Mouse (Mus musculus) liver, embryonic 15.5 days (tissue): ENCODE measurements around the gene Efhd1. TPM values are rescaled to one million over a fixed set of nuclear protein-coding genes. Genes with fewer than 3 reads are reported as not detected.

ENCODE experiments used
- ATAC-seq: fragments of 200-750 bp; cut with Nextera tagmentation; 2 replicates; pipeline ENCODE4 v1.8.0; 2017; ENCODE audit warnings: moderate number of reproducible peaks, mild to moderate bottlenecking, moderate library complexity; ENCODE audit not compliant: insufficient read depth
- H3K27ac ChIP-seq: fragments of 300-500 bp; sonication (generic); replicated peaks from 2 replicates; pipeline ENCODE4 v1.5.1; 2015; ENCODE audit warnings: mild to moderate bottlenecking, inconsistent platforms
- H3K27me3 ChIP-seq: fragments of 300-500 bp; sonication (generic); 2 replicates; pipeline ENCODE4 v1.6.1; 2015; ENCODE audit warnings: mild to moderate bottlenecking, inconsistent platforms
- H3K36me3 ChIP-seq: fragments of 300-500 bp; sonication (generic); replicated peaks from 2 replicates; pipeline ENCODE4 v1.6.1; 2015; ENCODE audit warnings: moderate library complexity, mild to moderate bottlenecking, inconsistent platforms
- H3K4me1 ChIP-seq: fragments of 300-500 bp; sonication (generic); replicated peaks from 2 replicates; pipeline ENCODE4 v1.6.1; 2015; ENCODE audit warnings: inconsistent platforms
- H3K4me2 ChIP-seq: fragments of 300-500 bp; sonication (generic); 2 replicates; pipeline ENCODE4 v1.6.1; 2015; ENCODE audit warnings: moderate library complexity, mild to moderate bottlenecking, inconsistent platforms
- H3K4me3 ChIP-seq: fragments of 300-500 bp; sonication (generic); replicated peaks from 2 replicates; pipeline ENCODE4 v1.5.1; 2015; ENCODE audit warnings: mild to moderate bottlenecking, inconsistent platforms
- H3K9ac ChIP-seq: fragments of 300-500 bp; sonication (generic); 2 replicates; pipeline ENCODE4 v1.6.1; 2015; ENCODE audit warnings: moderate library complexity, mild to moderate bottlenecking, inconsistent platforms
- H3K9me3 ChIP-seq: fragments of 300-500 bp; sonication (generic); replicated peaks from 2 replicates; pipeline ENCODE4 v1.6.1; 2016; ENCODE audit warnings: inconsistent platforms
- whole genome bisulfite sequencing: fragments of 180-500 bp; shearing (Covaris S2); methylation state at CpG from one replicate; pipeline ENCODE4 v1.1.7; 2015; ENCODE audit warnings: mixed read lengths; ENCODE audit not compliant: insufficient replicate concordance; 5-methylcytosine and 5-hydroxymethylcytosine counted together
- polyA plus RNA-seq: library from polyadenylated mRNA; unstranded; fragments of >200 nt; fragmentation: Nextera tagmentation; extraction: Ambion mirVana; gene quantifications from 2 replicates; pipeline ENCODE4 v1.2.1, GENCODE M21; 2015

Gene Efhd1
- 0.05 TPM in 1 of 2 replicates, not detected in the other for polyA plus RNA-seq

- Histone ChIP-seq H3K9ac (no peak within 1 kb of the TSS), H3K36me3 (no peaks in the 10 kb centered on the region), H3K4me2 (peak within 1 kb of the TSS; percentile 65), H3K9me3 (no peaks in the 10 kb centered on the region), H3K4me3 (peak within 1 kb of the TSS; percentile 40), H3K27me3 (peaks cover 92% of the 10 kb centered on the region), H3K27ac (no peak within 1 kb of the TSS), H3K4me1 (peaks cover 18% of the 10 kb centered on the region)
- ATAC-seq, result no peak
- under 1% methylated on average over 70 of the region's 70 CpGs for WGBS
Measured at GRCm38 (mm10) chr1:87264134-87265006, at the start of gene Efhd1. Gene Efhd1 (plus strand): TSS chr1:87264363.

- Histone ChIP-seq H3K4me1 (peaks cover 46% of the 10 kb centered on the region), H3K27ac (peak overlapping the region; percentile 99), H3K9me3 (no peaks in the 10 kb centered on the region), H3K4me3 (peak overlapping the region; percentile 99), H3K9ac (peak overlapping the region; percentile 100), H3K27me3 (no peaks in the 10 kb centered on the region), H3K4me2 (peak overlapping the region; percentile 87), H3K36me3 (peaks cover 15% of the 10 kb centered on the region)
- ATAC-seq, result no peak
- 4% methylated on average over 4 of the region's 4 CpGs for WGBS
Measured at GRCm38 (mm10) chr1:87214748-87215147, 49.4 kb upstream of the Efhd1 start.

- Histone ChIP-seq H3K4me3 (no peak overlapping the region), H3K4me2 (no peak overlapping the region; the same call in 1 of the 2 replicates), H3K27ac (0 out of 2 replicates have a peak overlapping the region, but pooled peaks have one; percentile 7), H3K36me3 (peaks cover 46% of the 10 kb centered on the region), H3K4me1 (peaks cover 44% of the 10 kb centered on the region), H3K9me3 (no peaks in the 10 kb centered on the region), H3K9ac (no peak overlapping the region), H3K27me3 (no peaks in the 10 kb centered on the region)
- 49% methylated on average over 3 of the region's 3 CpGs for WGBS
- no peak for ATAC-seq
Measured at GRCm38 (mm10) chr1:87217938-87218337, 46.2 kb upstream of the Efhd1 start.

- ATAC-seq, result no peak
- Histone ChIP-seq H3K4me3 (no peak overlapping the region), H3K4me1 (0 out of 2 replicates have a peak, but pooled peaks cover 3% of the 10 kb centered on the region), H3K4me2 (no peak overlapping the region), H3K27ac (no peak overlapping the region), H3K27me3 (no peaks in the 10 kb centered on the region), H3K9ac (no peak overlapping the region), H3K9me3 (no peaks in the 10 kb centered on the region), H3K36me3 (peaks cover 94% of the 10 kb centered on the region)
- WGBS, result 91% methylated on average over 8 of the region's 8 CpGs
Measured at GRCm38 (mm10) chr1:87225739-87226138, 38.4 kb upstream of the Efhd1 start.

- ATAC-seq, result no peak
- Histone ChIP-seq H3K9ac (no peak overlapping the region), H3K4me2 (no peak overlapping the region), H3K27me3 (no peaks in the 10 kb centered on the region), H3K9me3 (no peaks in the 10 kb centered on the region), H3K4me1 (0 out of 2 replicates have a peak, but pooled peaks cover 3% of the 10 kb centered on the region), H3K36me3 (peaks cover 89% of the 10 kb centered on the region), H3K4me3 (no peak overlapping the region), H3K27ac (no peak overlapping the region)
- 88% methylated on average over 1 of the region's 1 CpGs for WGBS
Measured at GRCm38 (mm10) chr1:87226409-87227159, 37.6 kb upstream of the Efhd1 start.

GRCm38 (mm10) chr1:87227160-87227550, 37.0 kb upstream of the Efhd1 start:
- ATAC-seq, result no peak
- H3K4me2 ChIP-seq, result no peak overlapping the region
- no peaks in the 10 kb centered on the region for H3K9me3 ChIP-seq
- no peaks in the 10 kb centered on the region for H3K27me3 ChIP-seq
- WGBS, result 75% methylated on average over 3 of the region's 3 CpGs
- H3K36me3 ChIP-seq, result peaks cover 88% of the 10 kb centered on the region
- no peak overlapping the region for H3K27ac ChIP-seq
- no peak overlapping the region for H3K9ac ChIP-seq
- no peak overlapping the region for H3K4me3 ChIP-seq
- 0 out of 2 replicates have a peak, but pooled peaks cover 3% of the 10 kb centered on the region for H3K4me1 ChIP-seq

- H3K4me3 ChIP-seq, result no peak overlapping the region
- no peak overlapping the region for H3K9ac ChIP-seq
- H3K4me1 ChIP-seq, result 0 out of 2 replicates have a peak, but pooled peaks cover 3% of the 10 kb centered on the region
- no peaks in the 10 kb centered on the region for H3K27me3 ChIP-seq
- WGBS, result 81% methylated on average over 5 of the region's 5 CpGs
- H3K4me2 ChIP-seq, result no peak overlapping the region
- no peak overlapping the region for H3K27ac ChIP-seq
- no peaks in the 10 kb centered on the region for H3K9me3 ChIP-seq
- H3K36me3 ChIP-seq, result peaks cover 64% of the 10 kb centered on the region
- no peak for ATAC-seq
Measured at GRCm38 (mm10) chr1:87230606-87231005, 33.6 kb upstream of the Efhd1 start.

GRCm38 (mm10) chr1:87232197-87232596, 32.0 kb upstream of the Efhd1 start:
- 0 out of 2 replicates have a peak, but pooled peaks cover 3% of the 10 kb centered on the region for H3K4me1 ChIP-seq
- no peak overlapping the region for H3K4me2 ChIP-seq
- H3K9me3 ChIP-seq, result no peaks in the 10 kb centered on the region
- 80% methylated on average over 7 of the region's 7 CpGs for WGBS
- no peak for ATAC-seq
- no peak overlapping the region for H3K27ac ChIP-seq
- H3K9ac ChIP-seq, result no peak overlapping the region
- peaks cover 48% of the 10 kb centered on the region for H3K36me3 ChIP-seq
- no peaks in the 10 kb centered on the region for H3K27me3 ChIP-seq
- H3K4me3 ChIP-seq, result no peak overlapping the region

- Histone ChIP-seq H3K4me2 (no peak overlapping the region), H3K9ac (no peak overlapping the region), H3K4me3 (no peak overlapping the region), H3K36me3 (peaks cover 13% of the 10 kb centered on the region; the same call in 1 of the 2 replicates), H3K27ac (no peak overlapping the region), H3K4me1 (no peaks in the 10 kb centered on the region), H3K27me3 (no peaks in the 10 kb centered on the region), H3K9me3 (no peaks in the 10 kb centered on the region)
- ATAC-seq, result no peak
- 69% methylated on average over 8 of the region's 8 CpGs for WGBS
Measured at GRCm38 (mm10) chr1:87239056-87239455, 25.1 kb upstream of the Efhd1 start.

GRCm38 (mm10) chr1:87243021-87243420, 21.1 kb upstream of the Efhd1 start:
- Histone ChIP-seq H3K36me3 (0 out of 2 replicates have a peak, but pooled peaks cover 2% of the 10 kb centered on the region), H3K4me1 (peaks cover 14% of the 10 kb centered on the region), H3K27me3 (no peaks in the 10 kb centered on the region), H3K9me3 (no peaks in the 10 kb centered on the region), H3K27ac (no peak overlapping the region), H3K9ac (no peak overlapping the region), H3K4me3 (no peak overlapping the region), H3K4me2 (no peak overlapping the region)
- no peak for ATAC-seq
- WGBS, result 88% methylated on average over 8 of the region's 8 CpGs

- no peak overlapping the region for H3K4me2 ChIP-seq
Measured at GRCm38 (mm10) chr1:87245430-87245829, 18.7 kb upstream of the Efhd1 start.

More at GRCm38 (mm10) chr1:87245430-87245829, 18.7 kb upstream of the Efhd1 start:
- Histone ChIP-seq H3K4me1 (peaks cover 14% of the 10 kb centered on the region), H3K36me3 (no peaks in the 10 kb centered on the region), H3K4me3 (no peak overlapping the region), H3K27me3 (no peaks in the 10 kb centered on the region), H3K27ac (no peak overlapping the region), H3K9ac (no peak overlapping the region), H3K9me3 (no peaks in the 10 kb centered on the region)
- ATAC-seq, result no peak
- 17% methylated on average over 1 of the region's 1 CpGs for WGBS
